Mouse (Mus musculus): Measurements from ENCODE around the gene Srebf2. TPM values are rescaled to one million over a fixed set of nuclear protein-coding genes. Genes with fewer than 3 reads are reported as not detected.

Srebf2 gene
- polyA plus RNA-seq, 1 experiment from 2014 or later: 173 TPM

DNA sequence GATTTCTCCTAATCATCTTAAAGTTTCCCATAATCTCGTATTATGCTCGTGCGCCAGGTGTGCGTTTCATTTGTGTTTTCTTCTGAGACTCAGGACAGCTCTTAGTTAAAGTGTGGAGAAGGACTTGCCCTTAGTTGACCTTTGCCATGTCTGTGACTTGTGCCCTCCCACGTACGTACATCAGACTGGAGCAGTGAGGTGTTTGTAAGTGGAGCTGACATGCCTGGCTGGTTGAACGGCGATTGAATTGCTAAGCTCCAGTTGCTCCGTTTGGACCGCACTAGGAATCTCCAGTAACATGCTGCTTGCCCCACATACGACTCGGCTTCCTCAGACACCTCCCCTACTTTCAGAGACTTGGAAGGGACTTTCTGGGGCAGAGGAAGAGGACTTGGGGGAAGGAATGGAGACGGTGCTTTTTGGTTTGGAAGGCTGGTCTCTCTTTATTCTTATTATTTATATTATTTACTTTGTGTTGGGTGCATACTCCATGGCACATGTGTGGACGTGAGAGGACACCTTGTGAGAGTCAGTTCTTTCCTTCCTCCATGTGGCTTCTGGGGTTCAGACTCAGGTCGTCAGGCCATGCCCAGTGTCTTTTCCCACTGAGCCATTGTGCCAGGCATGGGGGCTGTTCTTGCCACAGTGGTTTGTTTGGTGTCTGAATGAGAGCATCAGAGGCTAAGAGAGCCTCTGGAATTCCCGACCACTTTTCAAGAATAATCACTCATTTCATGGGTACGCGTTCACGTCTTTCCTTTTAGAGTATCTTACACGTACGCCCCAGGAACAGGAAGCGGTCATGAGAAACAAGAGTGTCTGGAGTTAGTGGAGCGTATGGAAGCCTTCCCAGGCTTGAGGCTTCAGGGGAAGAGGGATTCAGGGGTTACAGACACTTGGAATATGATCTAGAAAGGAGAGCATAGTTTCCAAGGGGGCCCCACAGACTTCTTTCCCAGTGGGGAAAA lies 20.5 kb downstream of the Srebf2 start:
- no peak overlapping the region for H3K4me2 ChIP-seq (replicated peaks)

DNA sequence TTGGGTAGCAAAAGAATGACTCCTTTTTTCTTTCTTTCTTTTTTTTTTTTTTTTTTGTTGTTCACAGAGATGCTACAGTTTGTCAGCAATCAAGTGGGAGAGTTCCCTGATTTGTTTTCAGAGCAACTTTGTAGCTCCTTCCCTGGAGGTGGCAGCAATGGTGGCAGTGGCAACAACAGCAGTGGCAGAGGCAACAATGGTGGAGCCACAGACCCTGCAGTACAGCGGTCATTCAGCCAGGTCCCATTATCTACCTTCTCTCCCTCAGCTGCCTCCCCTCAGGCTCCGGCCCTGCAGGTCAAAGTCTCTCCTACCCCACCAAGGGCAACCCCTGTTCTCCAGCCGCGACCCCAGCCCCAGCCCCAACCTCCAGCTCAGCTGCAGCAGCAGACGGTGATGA lies 22.7 kb downstream of the Srebf2 start:
- WGBS: 86% methylated on average over 5 of the region's 5 CpGs
- Histone ChIP-seq H3K4me3 (no peak overlapping the region), H3K27me3 (no peaks in the 10 kb centered on the region), H3K4me2 (replicated peaks) (no peak overlapping the region), H3K27ac (no peak overlapping the region), H3K4me1 (peaks cover 27% of the 10 kb centered on the region), H3K9ac (no peak overlapping the region), H3K36me3 (peaks cover 50% of the 10 kb centered on the region), H3K9me3 (no peaks in the 10 kb centered on the region)
- no peak for ATAC-seq (ENCODE audit: low FRiP score, low read depth)

More for the DNA sequence above, 20.5 kb downstream of the Srebf2 start:
- Histone ChIP-seq H3K9me3 (no peaks in the 10 kb centered on the region), H3K4me1 (peaks cover 43% of the 10 kb centered on the region), H3K4me3 (no peak overlapping the region), H3K27ac (no peak overlapping the region; the same call in 1 of the 2 replicates), H3K9ac (peak overlapping the region; percentile 4; the same call in 1 of the 2 replicates), H3K27me3 (no peaks in the 10 kb centered on the region), H3K36me3 (peaks cover 30% of the 10 kb centered on the region)
- no peak for ATAC-seq (ENCODE audit: low FRiP score, low read depth)
- WGBS: 67% methylated on average over 23 of the region's 23 CpGs

DNA sequence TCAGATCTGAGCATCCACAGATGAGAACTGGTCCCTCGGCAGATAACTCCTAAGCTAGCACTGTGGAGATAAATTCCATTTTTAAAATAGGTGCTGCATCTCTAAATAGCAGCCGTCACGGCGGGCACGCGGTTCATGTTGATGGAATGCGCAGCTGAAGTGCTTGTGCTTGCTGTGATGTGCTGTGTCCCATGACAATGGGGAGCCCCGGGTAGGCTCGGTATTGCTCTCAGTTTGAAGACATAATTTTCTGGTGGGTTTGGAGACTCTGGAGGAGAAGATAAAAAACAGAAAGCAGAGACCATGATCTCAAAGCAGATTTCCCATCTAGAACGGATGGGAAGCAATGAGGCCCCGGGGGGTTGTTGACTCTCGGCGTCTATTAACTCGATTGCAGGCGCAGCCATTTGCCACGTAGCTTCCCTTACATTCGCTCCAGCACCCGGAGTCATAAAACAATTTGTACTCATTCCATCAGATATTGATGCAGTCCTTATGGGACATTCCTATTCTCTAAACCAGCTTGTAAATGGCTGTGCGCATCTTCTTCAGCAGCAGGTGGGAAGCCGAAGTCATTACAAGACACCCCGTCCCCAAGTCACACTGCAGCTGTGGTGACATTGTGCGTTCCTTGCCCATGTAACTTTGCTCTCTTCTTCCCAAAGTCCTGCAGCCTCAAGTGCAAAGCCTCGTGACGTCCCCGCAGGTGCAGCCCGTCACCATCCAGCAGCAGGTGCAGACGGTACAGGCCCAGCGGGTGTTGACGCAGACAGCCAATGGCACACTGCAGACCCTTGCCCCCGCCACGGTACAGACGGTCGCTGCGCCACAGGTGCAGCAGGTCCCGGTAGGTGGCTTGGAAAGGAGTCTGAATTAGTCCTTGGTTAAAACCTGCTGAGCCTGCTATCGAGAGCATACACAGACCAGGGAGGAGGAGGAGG lies 23.7 kb downstream of the Srebf2 start:
- Histone ChIP-seq H3K9me3 (no peaks in the 10 kb centered on the region), H3K27me3 (no peaks in the 10 kb centered on the region), H3K27ac (no peak overlapping the region), H3K4me1 (peaks cover 24% of the 10 kb centered on the region), H3K9ac (no peak overlapping the region), H3K36me3 (peaks cover 61% of the 10 kb centered on the region), H3K4me3 (no peak overlapping the region), H3K4me2 (replicated peaks) (no peak overlapping the region)
- no peak for ATAC-seq (ENCODE audit: low FRiP score, low read depth)
- WGBS: 77% methylated on average over 36 of the region's 36 CpGs

DNA sequence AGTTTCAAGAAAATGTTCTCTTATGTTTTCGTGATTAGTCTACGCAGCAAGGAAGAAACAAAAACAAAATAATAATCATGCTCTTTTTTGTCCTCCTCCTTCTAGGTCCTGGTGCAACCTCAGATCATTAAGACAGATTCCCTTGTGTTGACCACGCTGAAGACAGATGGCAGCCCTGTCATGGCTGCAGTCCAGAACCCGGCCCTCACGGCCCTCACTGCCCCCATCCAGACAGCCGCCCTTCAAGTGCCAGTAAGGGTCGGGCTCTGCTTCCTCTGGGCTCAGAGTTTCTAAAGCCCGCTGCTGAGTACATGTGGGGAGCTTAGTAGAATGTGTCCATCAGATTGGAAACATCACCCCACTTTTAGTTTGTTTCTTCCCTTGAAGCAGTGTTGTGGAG lies 25.7 kb downstream of the Srebf2 start:
- H3K36me3 ChIP-seq: peaks cover 80% of the 10 kb centered on the region
- WGBS: 87% methylated on average over 8 of the region's 8 CpGs
- no peaks in the 10 kb centered on the region for H3K27me3 ChIP-seq
- H3K9me3 ChIP-seq: no peaks in the 10 kb centered on the region
- ATAC-seq (ENCODE audit: low FRiP score, low read depth): no peak
- no peak overlapping the region for H3K4me2 ChIP-seq (replicated peaks)
- no peak overlapping the region for H3K4me3 ChIP-seq
- H3K4me1 ChIP-seq: 0 out of 2 replicates have a peak, but pooled peaks cover 5% of the 10 kb centered on the region
- H3K27ac ChIP-seq: no peak overlapping the region
- H3K9ac ChIP-seq: no peak overlapping the region

DNA sequence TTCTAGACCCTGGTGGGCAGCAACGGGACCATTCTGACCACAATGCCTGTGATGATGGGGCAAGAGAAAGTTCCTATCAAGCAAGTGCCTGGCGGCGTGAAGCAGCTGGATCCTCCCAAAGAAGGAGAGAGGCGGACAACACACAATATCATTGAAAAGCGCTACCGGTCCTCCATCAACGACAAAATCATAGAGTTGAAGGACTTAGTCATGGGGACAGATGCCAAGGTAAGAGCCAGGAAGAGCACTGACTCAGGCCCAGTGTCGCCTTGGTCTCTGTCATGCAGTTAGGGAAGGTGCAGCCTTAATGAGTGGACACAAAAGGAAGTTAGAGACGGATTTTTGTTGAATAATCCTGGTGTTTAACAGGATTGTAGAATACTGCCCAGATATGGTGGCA lies 28.1 kb downstream of the Srebf2 start:
- peaks cover 99% of the 10 kb centered on the region for H3K36me3 ChIP-seq
- ATAC-seq (ENCODE audit: low FRiP score, low read depth): no peak
- WGBS: 96% methylated on average over 9 of the region's 9 CpGs

DNA sequence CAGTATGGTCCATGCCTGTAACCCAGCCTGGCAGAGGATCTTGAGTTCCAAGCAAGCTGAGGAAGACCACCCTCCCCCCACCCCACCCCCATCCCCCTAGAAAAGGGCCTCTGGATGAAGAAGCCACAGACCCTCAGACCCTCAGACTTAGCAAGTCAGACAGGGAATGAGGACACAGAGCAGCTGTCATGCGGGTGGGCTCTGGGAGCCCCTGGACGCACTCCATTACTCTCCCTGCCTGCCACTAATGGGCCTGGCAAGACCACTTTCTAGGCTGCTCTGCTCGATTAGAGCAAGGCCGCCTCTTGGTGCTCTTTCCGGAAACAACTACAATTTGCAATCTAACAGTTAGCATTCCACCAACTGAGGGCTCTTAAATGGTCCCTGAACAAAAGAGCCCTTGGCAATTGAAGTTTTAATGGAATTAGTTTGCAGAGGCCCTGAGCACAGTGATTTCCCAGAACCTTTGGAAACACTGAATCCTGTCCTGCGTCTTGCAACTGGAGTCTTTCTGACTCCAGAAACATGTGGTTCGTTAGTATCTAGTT lies 30.8 kb downstream of the Srebf2 start:
- 86% methylated on average over 7 of the region's 7 CpGs for WGBS
- H3K9me3 ChIP-seq: peaks cover 9% of the 10 kb centered on the region
- H3K27me3 ChIP-seq: no peaks in the 10 kb centered on the region
- no peak overlapping the region for H3K4me3 ChIP-seq
- peaks cover 99% of the 10 kb centered on the region for H3K36me3 ChIP-seq
- no peak overlapping the region for H3K9ac ChIP-seq
- no peak for ATAC-seq (ENCODE audit: low FRiP score, low read depth)
- no peak overlapping the region for H3K4me2 ChIP-seq (replicated peaks)
- H3K27ac ChIP-seq: no peak overlapping the region
- H3K4me1 ChIP-seq: no peaks in the 10 kb centered on the region

More for the DNA sequence above, 28.1 kb downstream of the Srebf2 start:
- Histone ChIP-seq H3K4me3 (no peak overlapping the region), H3K4me1 (no peaks in the 10 kb centered on the region), H3K9ac (no peak overlapping the region), H3K9me3 (no peaks in the 10 kb centered on the region), H3K27ac (no peak overlapping the region), H3K27me3 (no peaks in the 10 kb centered on the region), H3K4me2 (replicated peaks) (no peak overlapping the region)

DNA sequence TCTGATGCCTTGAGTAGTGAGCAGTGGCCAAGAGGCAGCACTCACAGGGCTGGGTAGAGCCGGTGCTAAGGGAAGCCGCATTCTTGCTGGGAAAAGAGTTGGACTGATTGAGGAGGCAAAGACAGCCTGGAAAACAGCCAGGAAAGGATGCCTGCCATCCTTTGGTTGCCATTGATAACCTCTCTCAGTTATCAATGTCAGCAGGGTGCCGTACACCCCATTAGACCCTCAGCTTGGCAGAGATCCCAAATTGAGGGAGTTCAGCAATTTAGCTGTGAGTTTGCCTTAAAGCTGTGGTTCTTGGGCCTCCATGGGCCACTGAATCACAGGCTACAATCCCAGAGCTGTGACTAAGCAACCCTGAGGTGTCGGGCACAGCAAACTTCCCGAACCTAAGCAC lies 34.1 kb downstream of the Srebf2 start:
- no peak overlapping the region for H3K9ac ChIP-seq
- H3K27ac ChIP-seq: no peak overlapping the region
- no peaks in the 10 kb centered on the region for H3K27me3 ChIP-seq
- no peak overlapping the region for H3K4me3 ChIP-seq
- H3K36me3 ChIP-seq: peaks cover 100% of the 10 kb centered on the region
- WGBS: 95% methylated on average over 5 of the region's 5 CpGs
- peaks cover 9% of the 10 kb centered on the region for H3K9me3 ChIP-seq
- no peak for ATAC-seq (ENCODE audit: low FRiP score, low read depth)
- no peaks in the 10 kb centered on the region for H3K4me1 ChIP-seq
- H3K4me2 ChIP-seq (replicated peaks): no peak overlapping the region

DNA sequence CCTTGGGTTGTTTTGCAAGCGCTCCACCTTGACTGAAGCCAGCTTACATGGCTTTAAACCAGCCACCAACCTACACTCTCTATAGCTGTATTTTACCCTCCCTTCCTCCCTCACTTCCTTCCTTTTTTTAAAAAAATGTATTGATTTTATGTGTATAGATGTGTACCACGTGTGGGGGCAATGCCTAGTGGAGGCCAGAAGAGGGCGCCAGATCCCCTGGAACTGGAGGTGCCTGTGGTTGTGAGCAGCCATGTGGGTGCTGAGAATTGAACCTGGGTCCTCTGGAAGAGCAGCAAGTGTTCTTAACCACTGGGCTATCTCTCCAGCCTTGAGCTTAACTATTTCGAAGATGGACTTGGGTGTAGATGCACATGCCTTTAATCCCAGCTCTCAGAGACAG lies 35.3 kb downstream of the Srebf2 start:
- Histone ChIP-seq H3K9me3 (peaks cover 12% of the 10 kb centered on the region), H3K4me2 (replicated peaks) (no peak overlapping the region), H3K36me3 (peaks cover 100% of the 10 kb centered on the region), H3K27me3 (no peaks in the 10 kb centered on the region), H3K4me1 (no peaks in the 10 kb centered on the region), H3K9ac (no peak overlapping the region), H3K27ac (no peak overlapping the region), H3K4me3 (no peak overlapping the region)
- WGBS: 95% methylated on average over 4 of the region's 4 CpGs
- no peak for ATAC-seq (ENCODE audit: low FRiP score, low read depth)

DNA sequence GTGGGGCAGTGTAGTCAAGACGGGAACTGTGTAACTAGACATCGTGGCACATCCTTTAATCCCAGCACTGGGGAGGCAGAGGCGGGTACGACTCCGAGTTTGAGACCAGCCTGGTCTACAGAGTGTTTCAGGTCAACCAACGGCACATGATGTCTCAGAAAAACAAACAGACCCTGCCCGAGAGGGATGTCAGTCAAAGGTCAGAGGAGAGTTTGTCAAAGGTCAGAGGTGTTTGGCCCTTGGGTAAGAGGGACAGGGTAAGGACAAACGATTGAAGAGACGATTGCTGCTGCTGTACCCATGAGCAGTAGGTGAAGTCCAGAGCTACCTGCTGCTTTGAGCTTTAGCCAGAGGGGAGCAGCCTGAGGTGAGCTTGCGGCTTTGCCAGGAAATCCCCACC lies 36.6 kb downstream of the Srebf2 start:
- Histone ChIP-seq H3K27me3 (no peaks in the 10 kb centered on the region), H3K4me2 (replicated peaks) (no peak overlapping the region), H3K9me3 (peaks cover 13% of the 10 kb centered on the region), H3K27ac (no peak overlapping the region), H3K36me3 (peaks cover 100% of the 10 kb centered on the region), H3K9ac (no peak overlapping the region), H3K4me3 (no peak overlapping the region), H3K4me1 (no peaks in the 10 kb centered on the region)
- no peak for ATAC-seq (ENCODE audit: low FRiP score, low read depth)
- 83% methylated on average over 10 of the region's 10 CpGs for WGBS

DNA sequence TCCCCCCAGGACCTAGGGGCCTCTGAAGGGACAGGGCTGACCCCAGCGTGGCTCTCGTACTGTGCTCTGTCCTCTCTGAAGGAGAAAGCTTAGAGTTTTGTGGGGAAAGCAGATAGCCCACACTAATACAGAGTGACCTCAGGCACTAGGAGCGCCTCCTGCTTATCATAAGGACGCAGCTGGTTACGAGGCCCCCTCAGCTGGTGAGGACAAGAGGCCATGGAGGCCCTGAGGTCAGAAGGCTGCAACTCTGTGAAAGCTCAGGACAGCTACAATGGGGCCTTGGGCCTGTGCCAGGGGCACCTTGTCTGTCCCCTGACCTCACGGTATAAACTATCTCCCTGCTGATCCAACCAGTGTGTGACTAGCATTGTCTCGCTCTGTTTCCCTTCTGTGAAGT lies 37.2 kb downstream of the Srebf2 start:
- no peak overlapping the region for H3K4me2 ChIP-seq (replicated peaks)
- no peak for ATAC-seq (ENCODE audit: low FRiP score, low read depth)
- peaks cover 13% of the 10 kb centered on the region for H3K9me3 ChIP-seq
- no peak overlapping the region for H3K27ac ChIP-seq
- H3K9ac ChIP-seq: no peak overlapping the region
- peaks cover 100% of the 10 kb centered on the region for H3K36me3 ChIP-seq
- H3K4me1 ChIP-seq: no peaks in the 10 kb centered on the region
- WGBS: 88% methylated on average over 7 of the region's 7 CpGs
- no peak overlapping the region for H3K4me3 ChIP-seq
- H3K27me3 ChIP-seq: no peaks in the 10 kb centered on the region

DNA sequence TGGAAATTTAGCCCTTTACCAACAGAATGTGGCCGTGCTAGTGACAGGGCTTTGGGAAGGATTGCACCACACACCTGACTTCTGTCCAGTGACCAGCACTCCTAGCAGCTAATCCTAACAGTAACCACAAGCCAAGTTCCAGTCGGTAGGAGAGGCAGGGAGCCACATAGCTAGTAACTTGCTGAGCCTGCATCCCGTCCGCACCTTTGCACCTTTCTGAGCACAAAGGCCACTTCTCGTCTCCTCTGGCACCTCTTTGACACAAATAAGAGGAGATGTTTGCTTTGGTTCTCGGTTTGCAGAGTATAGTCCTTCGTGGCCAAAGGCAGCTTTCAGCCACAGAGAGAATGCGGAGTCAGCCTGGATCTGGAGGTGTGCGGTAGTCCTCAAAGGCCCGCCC lies 37.7 kb downstream of the Srebf2 start:
- Histone ChIP-seq H3K9ac (no peak overlapping the region), H3K9me3 (peaks cover 13% of the 10 kb centered on the region), H3K27me3 (no peaks in the 10 kb centered on the region), H3K4me2 (replicated peaks) (no peak overlapping the region), H3K4me3 (no peak overlapping the region), H3K36me3 (peaks cover 100% of the 10 kb centered on the region), H3K4me1 (no peaks in the 10 kb centered on the region), H3K27ac (no peak overlapping the region)
- WGBS: 88% methylated on average over 10 of the region's 10 CpGs
- no peak for ATAC-seq (ENCODE audit: low FRiP score, low read depth)

Measured in limb, embryonic 13.5 days (tissue).